Mouse (Mus musculus): ENCODE data around the gene Atp6v0e2. TPM values are rescaled to one million over a fixed set of nuclear protein-coding genes. Genes with fewer than 3 reads are reported as not detected.

The Atp6v0e2 gene
- polyA plus RNA-seq, 1 experiment from 2014 or later = 6.9 TPM

DNA sequence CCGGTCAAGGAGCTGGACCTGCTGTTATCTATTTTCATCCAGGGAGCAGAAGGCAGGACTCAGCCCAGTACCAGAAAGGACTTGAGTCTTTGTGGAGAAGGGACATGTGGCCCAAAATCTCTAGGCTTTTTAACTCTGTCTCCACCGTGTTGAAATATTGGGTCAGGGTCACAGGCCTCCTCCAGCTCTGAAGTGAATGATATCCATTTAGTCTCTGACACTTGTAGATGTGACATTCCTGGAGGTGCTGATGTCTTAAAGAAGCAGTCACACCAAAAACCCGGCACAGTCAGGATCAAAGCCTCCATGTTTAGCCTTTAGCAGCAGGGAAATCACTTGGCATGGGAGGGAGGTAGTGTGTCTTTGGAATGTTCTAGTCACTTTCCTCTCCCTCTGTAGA is 3.3 kb downstream of the Atp6v0e2 start:
- peak overlapping the region; percentile 90; the same call in 1 of the 2 replicates for H3K27ac ChIP-seq

DNA sequence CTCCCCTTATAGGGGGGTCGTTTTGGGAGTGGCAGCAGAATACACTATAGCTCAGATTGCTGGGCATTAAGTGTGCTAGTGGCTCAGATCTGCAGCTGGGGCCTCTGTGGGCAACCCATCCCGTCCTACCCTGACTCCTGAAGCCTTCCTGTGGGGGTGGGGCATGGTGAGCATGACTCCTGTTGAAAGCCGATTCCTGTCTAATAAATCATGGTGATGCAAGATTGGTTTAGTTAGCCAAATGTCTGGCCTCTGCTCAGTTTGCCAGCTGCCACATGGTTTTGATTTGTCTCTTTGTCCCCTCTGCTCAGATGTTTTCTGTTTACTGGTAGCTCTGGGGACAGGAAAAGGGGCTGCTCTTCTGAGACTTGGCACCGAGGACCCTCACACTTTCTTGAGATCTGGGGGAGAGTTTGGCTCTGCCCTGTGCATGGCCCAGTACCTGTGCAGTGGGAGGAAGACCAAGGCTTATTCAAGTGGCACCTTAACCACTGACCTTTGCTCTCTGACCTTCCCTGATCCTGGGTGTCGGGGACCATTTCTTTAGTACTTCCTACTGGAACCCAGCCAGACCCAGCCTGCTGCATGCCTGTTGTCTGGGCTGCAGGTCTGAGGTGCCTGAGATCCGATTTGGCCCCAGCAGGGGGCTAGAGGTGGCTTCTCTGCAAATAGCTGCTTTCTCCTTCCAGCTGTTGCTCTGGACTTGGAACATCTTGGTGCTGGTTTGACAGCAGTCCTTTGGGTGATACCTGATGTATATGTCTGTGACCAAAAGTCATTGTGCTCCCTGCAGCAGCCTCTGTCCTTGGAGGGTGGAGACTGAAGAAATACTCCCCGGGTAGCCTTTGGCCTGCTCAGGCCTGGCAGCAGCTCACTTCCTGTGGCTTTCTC is 4.4 kb downstream of the Atp6v0e2 start:
- Histone ChIP-seq H3K4me2 (peak overlapping the region; percentile 7; the same call in 1 of the 2 replicates), H3K27me3 (no peaks in the 10 kb centered on the region), H3K4me3 (replicated peaks) (no peak overlapping the region), H3K36me3 (no peaks in the 10 kb centered on the region), H3K27ac (peak overlapping the region; percentile 90), H3K9me3 (no peaks in the 10 kb centered on the region), H3K4me1 (replicated peaks) (peaks cover 48% of the 10 kb centered on the region), H3K9ac (replicated peaks) (peak overlapping the region; percentile 27)
- WGBS = 6% methylated on average over 7 of the region's 7 CpGs
- peak; percentile 29; the same call in 1 of the 2 replicates for ATAC-seq (ENCODE audit: insufficient number of reproducible peaks, insufficient read depth, low FRiP score, low TSS enrichment, low read depth)

More for the DNA sequence above, 3.3 kb downstream of the Atp6v0e2 start:
- Histone ChIP-seq H3K4me2 (no peak overlapping the region), H3K9me3 (no peaks in the 10 kb centered on the region), H3K27me3 (no peaks in the 10 kb centered on the region), H3K9ac (replicated peaks) (no peak overlapping the region), H3K4me3 (replicated peaks) (no peak overlapping the region), H3K36me3 (no peaks in the 10 kb centered on the region), H3K4me1 (replicated peaks) (peaks cover 48% of the 10 kb centered on the region)
- ATAC-seq (ENCODE audit: insufficient number of reproducible peaks, insufficient read depth, low FRiP score, low TSS enrichment, low read depth) = no peak
- WGBS = 33% methylated on average over 3 of the region's 3 CpGs

DNA sequence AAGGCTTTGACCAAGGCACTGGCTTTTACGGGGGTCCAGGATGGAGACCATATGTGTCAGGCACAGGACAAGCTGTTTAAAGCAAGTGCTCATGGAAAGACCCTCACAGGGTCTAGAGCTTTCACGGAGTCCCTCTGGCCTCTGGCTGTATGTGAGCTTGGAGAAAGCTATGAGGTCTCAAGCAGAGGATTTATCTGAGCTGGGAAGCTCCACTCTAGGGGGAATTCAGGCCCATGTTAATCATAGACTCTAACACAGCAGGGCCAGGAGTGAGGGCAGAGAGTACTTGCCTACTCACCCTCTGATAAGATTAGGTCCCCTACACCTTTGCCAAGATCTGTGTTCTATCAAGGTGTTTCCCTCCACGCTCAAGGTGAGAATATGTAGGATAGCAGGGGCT is 5.2 kb downstream of the Atp6v0e2 start:
- Histone ChIP-seq H3K9me3 (no peaks in the 10 kb centered on the region), H3K9ac (replicated peaks) (no peak overlapping the region; the same call in 1 of the 2 replicates), H3K4me2 (no peak overlapping the region), H3K36me3 (no peaks in the 10 kb centered on the region), H3K4me3 (replicated peaks) (no peak overlapping the region), H3K27me3 (no peaks in the 10 kb centered on the region), H3K4me1 (replicated peaks) (peaks cover 44% of the 10 kb centered on the region), H3K27ac (peak overlapping the region; percentile 90)
- ATAC-seq (ENCODE audit: insufficient number of reproducible peaks, insufficient read depth, low FRiP score, low TSS enrichment, low read depth) = no peak
- 58% methylated on average over 3 of the region's 3 CpGs for WGBS

DNA sequence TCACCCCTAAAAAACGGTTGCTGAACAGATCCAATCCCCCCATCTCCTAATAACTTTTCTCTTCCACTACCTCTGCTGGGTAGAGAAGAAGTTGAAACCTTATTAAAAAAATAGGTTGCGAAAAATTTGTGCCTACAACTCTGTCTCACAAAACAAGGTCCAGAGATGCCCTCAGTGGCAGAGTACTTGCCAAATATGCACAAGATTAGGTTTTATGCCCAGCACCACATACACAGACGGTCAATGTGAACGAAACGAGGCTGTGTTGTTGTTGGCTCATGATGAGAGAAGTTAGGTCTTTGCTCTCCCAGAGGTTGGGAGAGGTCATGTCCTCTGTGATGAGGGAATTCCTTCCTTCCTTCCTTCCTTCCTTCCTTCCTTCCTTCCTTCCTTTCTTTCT is 7.8 kb downstream of the Atp6v0e2 start:
- H3K27me3 ChIP-seq = no peaks in the 10 kb centered on the region
- ATAC-seq (ENCODE audit: insufficient number of reproducible peaks, insufficient read depth, low FRiP score, low TSS enrichment, low read depth) = no peak
- H3K27ac ChIP-seq = no peak overlapping the region
- no peak overlapping the region for H3K4me3 ChIP-seq (replicated peaks)
- H3K4me2 ChIP-seq = no peak overlapping the region
- 74% methylated on average over 5 of the region's 5 CpGs for WGBS
- no peaks in the 10 kb centered on the region for H3K36me3 ChIP-seq
- peaks cover 35% of the 10 kb centered on the region for H3K4me1 ChIP-seq (replicated peaks)
- no peaks in the 10 kb centered on the region for H3K9me3 ChIP-seq
- no peak overlapping the region for H3K9ac ChIP-seq (replicated peaks)

DNA sequence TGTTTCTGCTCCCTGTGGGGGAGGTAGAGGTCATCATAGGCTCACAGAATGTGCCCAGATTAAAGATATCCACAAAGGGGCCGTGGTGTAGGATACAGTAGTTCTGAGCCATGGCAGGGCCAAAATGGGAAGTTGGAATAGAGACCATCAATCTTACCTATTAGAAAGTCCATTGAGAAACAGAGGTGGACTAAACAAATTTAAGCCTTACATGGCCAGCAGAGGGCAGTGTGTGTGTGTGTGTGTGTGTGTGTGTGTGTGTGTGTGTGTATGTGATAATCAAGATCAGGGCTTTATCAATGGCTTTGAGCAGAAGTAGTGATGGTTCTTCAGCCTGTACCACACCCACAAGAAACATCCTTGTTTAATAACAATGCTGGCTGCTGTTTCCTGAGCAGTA is 8.9 kb downstream of the Atp6v0e2 start:
- Histone ChIP-seq H3K4me3 (replicated peaks) (no peak overlapping the region), H3K4me2 (no peak overlapping the region), H3K27me3 (no peaks in the 10 kb centered on the region), H3K36me3 (no peaks in the 10 kb centered on the region), H3K4me1 (replicated peaks) (peaks cover 27% of the 10 kb centered on the region), H3K27ac (0 out of 2 replicates have a peak overlapping the region, but pooled peaks have one; percentile 41), H3K9ac (replicated peaks) (no peak overlapping the region), H3K9me3 (no peaks in the 10 kb centered on the region)
- WGBS = 56% methylated on average over 1 of the region's 1 CpGs
- no peak for ATAC-seq (ENCODE audit: insufficient number of reproducible peaks, insufficient read depth, low FRiP score, low TSS enrichment, low read depth)

DNA sequence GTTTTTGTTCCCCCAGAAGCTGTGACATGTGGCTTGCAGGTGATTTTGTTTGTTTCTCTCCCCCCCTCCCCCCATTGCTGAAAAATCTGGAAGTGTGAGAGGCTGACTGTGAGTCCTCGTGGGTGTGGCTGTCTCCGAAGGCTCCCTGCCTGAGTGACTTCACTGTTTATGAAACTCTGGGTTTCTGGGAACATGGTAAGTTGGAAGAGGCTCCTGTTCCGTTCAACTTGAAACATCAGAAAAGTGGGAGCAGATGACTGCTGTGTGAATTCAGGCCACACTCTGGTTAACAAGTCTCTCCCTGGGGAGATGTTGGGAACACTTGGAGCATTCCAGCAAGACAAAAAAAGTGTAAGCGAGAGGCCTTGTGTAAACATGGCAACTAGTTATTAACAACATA is 9.4 kb downstream of the Atp6v0e2 start:
- Histone ChIP-seq H3K4me1 (replicated peaks) (peaks cover 22% of the 10 kb centered on the region), H3K27ac (peak overlapping the region; percentile 41; the same call in 1 of the 2 replicates), H3K4me3 (replicated peaks) (no peak overlapping the region), H3K4me2 (no peak overlapping the region), H3K9me3 (no peaks in the 10 kb centered on the region), H3K27me3 (no peaks in the 10 kb centered on the region), H3K36me3 (no peaks in the 10 kb centered on the region), H3K9ac (replicated peaks) (no peak overlapping the region)
- no peak for ATAC-seq (ENCODE audit: insufficient number of reproducible peaks, insufficient read depth, low FRiP score, low TSS enrichment, low read depth)
- 49% methylated on average over 4 of the region's 4 CpGs for WGBS

DNA sequence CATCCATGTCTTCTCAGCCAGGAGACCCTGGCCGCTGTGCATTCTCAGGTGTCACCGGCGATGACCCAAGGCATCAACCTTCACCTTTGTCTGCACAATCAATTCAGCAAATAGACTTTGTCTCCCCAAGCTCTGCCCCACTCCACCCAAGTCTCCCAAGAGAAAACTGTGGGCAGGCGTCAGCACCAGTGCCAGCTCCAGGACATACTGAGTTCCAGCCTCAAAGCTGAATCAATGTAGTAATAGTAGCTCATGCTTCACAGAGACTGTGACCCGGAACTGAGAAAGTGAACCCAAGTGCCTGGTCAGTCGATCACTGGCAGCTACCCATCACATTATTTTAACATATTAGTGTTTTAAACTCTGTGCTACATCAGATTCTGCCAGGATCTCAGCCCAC is 10.9 kb downstream of the Atp6v0e2 start:
- WGBS = 92% methylated on average over 6 of the region's 6 CpGs
- H3K4me1 ChIP-seq (replicated peaks) = peaks cover 8% of the 10 kb centered on the region
- H3K27me3 ChIP-seq = no peaks in the 10 kb centered on the region
- no peak overlapping the region for H3K27ac ChIP-seq
- H3K4me3 ChIP-seq (replicated peaks) = no peak overlapping the region
- ATAC-seq (ENCODE audit: insufficient number of reproducible peaks, insufficient read depth, low FRiP score, low TSS enrichment, low read depth) = no peak
- H3K9ac ChIP-seq (replicated peaks) = no peak overlapping the region
- H3K4me2 ChIP-seq = no peak overlapping the region
- no peaks in the 10 kb centered on the region for H3K9me3 ChIP-seq
- H3K36me3 ChIP-seq = no peaks in the 10 kb centered on the region

DNA sequence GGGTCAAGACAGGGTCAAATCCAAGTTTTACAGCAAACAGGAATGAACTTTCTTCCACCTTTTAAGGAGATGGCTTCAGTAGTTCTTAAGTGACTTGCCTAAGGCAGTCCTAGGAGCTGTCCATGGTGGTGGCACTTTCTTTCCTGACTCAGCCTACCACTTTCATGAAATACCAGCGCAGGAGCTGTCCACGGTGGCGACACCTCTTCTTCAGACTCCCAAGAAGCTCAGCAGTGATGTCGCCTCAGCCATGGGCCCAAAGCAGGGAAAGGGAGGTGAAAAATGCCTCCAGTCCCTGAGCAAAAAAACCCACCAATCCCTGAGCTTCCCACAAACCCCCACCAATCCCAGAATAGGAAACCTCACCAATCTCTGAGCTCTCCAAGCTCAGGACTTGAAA is 15.5 kb downstream of the Atp6v0e2 start:
- H3K4me2 ChIP-seq = no peak overlapping the region
- no peaks in the 10 kb centered on the region for H3K9me3 ChIP-seq
- 0 out of 2 replicates have a peak, but pooled peaks cover 10% of the 10 kb centered on the region for H3K36me3 ChIP-seq
- H3K9ac ChIP-seq (replicated peaks) = no peak overlapping the region
- H3K27ac ChIP-seq = no peak overlapping the region
- WGBS = 62% methylated on average over 4 of the region's 4 CpGs
- H3K4me1 ChIP-seq (replicated peaks) = peaks cover 6% of the 10 kb centered on the region
- H3K27me3 ChIP-seq = no peaks in the 10 kb centered on the region
- ATAC-seq (ENCODE audit: insufficient number of reproducible peaks, insufficient read depth, low FRiP score, low TSS enrichment, low read depth) = no peak
- no peak overlapping the region for H3K4me3 ChIP-seq (replicated peaks)

DNA sequence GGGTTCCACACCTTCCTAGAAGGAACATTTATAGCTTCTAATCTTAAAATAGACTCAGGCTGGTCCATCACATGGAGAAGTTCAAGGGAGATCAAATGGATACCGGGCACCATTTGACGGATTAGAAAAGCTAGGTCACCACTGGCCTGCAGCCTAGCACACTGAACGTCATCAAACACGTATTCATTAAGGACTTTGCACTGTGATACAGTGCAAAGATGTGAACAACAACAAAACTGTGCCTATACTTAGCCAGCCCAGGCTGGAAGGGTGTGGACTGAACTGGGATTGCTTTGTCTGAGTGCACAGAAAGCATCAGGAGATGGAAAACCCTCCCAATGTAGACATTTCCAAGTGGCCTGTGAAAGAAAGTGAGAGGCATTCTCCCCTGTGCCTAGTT is 16.4 kb downstream of the Atp6v0e2 start:
- peak overlapping the region; percentile 74 for H3K4me2 ChIP-seq
- no peak for ATAC-seq (ENCODE audit: insufficient number of reproducible peaks, insufficient read depth, low FRiP score, low TSS enrichment, low read depth)
- 0 out of 2 replicates have a peak, but pooled peaks cover 10% of the 10 kb centered on the region for H3K36me3 ChIP-seq
- H3K4me3 ChIP-seq (replicated peaks) = peak overlapping the region; percentile 52
- peaks cover 9% of the 10 kb centered on the region for H3K4me1 ChIP-seq (replicated peaks)
- H3K27ac ChIP-seq = peak overlapping the region; percentile 96
- no peaks in the 10 kb centered on the region for H3K27me3 ChIP-seq
- no peaks in the 10 kb centered on the region for H3K9me3 ChIP-seq
- H3K9ac ChIP-seq (replicated peaks) = peak overlapping the region; percentile 72
- 88% methylated on average over 4 of the region's 4 CpGs for WGBS

DNA sequence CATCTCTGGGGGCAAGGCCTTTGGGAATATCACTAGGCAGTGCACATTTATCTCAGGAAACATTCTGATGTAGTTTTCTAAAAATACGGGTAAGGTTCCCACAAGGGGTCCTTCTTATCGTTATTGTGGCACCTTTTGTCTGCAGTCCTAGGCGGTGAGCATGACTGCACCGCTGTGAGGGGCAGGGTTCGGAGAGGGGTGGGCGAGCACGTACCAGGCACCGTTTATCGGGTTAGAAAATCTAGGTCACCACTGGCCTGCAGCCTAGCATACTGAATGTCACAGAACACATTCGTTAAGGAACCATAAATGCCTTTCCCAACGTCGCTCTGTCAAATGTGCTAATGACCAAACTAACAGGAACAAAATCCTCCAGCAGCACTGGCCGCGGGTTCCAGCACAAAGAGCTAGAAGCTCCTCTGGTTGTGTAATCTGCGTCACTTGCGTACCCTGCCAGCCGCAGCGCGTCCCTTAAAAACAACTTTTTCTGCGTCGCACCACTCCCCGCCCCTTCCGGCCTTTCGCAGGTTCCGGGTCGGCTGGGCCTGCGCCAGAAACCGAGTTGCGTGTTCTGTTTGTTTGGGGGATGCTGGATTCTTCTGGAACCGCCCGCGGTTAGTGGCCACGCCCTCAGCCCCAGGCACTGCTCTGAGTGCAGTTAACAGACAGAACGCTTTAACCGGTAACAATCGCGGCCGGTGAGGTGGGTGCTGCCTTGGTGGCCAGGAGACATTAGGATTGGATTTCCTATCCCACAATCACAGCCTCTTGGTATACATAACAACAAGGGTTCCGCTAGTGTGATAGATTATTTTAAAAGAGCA is 17.1 kb downstream of the Atp6v0e2 start, which contains the start of gene Lrrc61:
Gene Lrrc61 (plus strand): TSS at position 517 of the 824 bp plus-strand sequence.
- WGBS = 1% methylated on average over 39 of the region's 39 CpGs
- peaks cover 9% of the 10 kb centered on the region for H3K4me1 ChIP-seq (replicated peaks)

More for the DNA sequence above, 17.1 kb downstream of the Atp6v0e2 start, which contains the start of gene Lrrc61:
- ATAC-seq (ENCODE audit: insufficient number of reproducible peaks, insufficient read depth, low FRiP score, low TSS enrichment, low read depth) = peak; percentile 87
- peak within 1 kb of the TSS; percentile 74 for H3K4me2 ChIP-seq
- H3K4me3 ChIP-seq (replicated peaks) = peak within 1 kb of the TSS; percentile 52
- peak within 1 kb of the TSS; percentile 72 for H3K9ac ChIP-seq (replicated peaks)
- H3K27me3 ChIP-seq = no peaks in the 10 kb centered on the region
- 0 out of 2 replicates have a peak, but pooled peaks cover 10% of the 10 kb centered on the region for H3K36me3 ChIP-seq
- peak within 1 kb of the TSS; percentile 96 for H3K27ac ChIP-seq
- H3K9me3 ChIP-seq = no peaks in the 10 kb centered on the region

All from limb, embryonic 12.5 days (tissue).